8 mouse cellular contexts compared by ENCODE assay signal in genomic region chr11:113703758-113704157, GRCm38 (mm10). TPM values are rescaled to one million over a fixed set of nuclear protein-coding genes. Genes with fewer than 3 reads are reported as not detected.
DNase-seq lines count a peak whose midpoint lies in the region; ATAC-seq and TF ChIP-seq lines count a peak whose summit lies in the region.

No protein-coding gene starts in this region.

- H3K27ac ChIP-seq in ES-Bruce4 (ENCODE audit: insufficient read depth, low read length), result no peak overlapping the region
- H3K27ac ChIP-seq in heart, postnatal 0 days (ENCODE audit: low read depth), result no peak overlapping the region
- H3K27ac ChIP-seq in liver, embryonic 16.5 days (ENCODE audit: low read length), result no peak overlapping the region

- no peaks in the 10 kb centered on the region for H3K27me3 ChIP-seq in ES-Bruce4 (ENCODE audit: control insufficient read depth, insufficient read depth, low read length, poor library complexity, severe bottlenecking)
- H3K27me3 ChIP-seq in heart, postnatal 0 days (ENCODE audit: control insufficient read depth, insufficient read depth, low read length), result no peaks in the 10 kb centered on the region
- H3K27me3 ChIP-seq in liver, embryonic 16.5 days (ENCODE audit: control insufficient read depth, insufficient read depth, low read depth, low read length), result no peaks in the 10 kb centered on the region

- no peaks in the 10 kb centered on the region for H3K9me3 ChIP-seq in ES-Bruce4 (replicated peaks; ENCODE audit: control insufficient read depth, insufficient read depth, low read length, poor library complexity, severe bottlenecking)
- H3K9me3 ChIP-seq in heart, postnatal 0 days (replicated peaks; ENCODE audit: control insufficient read depth, low read length), result no peaks in the 10 kb centered on the region
- H3K9me3 ChIP-seq in liver, embryonic 16.5 days (replicated peaks; ENCODE audit: control insufficient read depth, low read length), result no peaks in the 10 kb centered on the region

- peaks cover 13% of the 10 kb centered on the region for H3K4me1 ChIP-seq in ES-Bruce4 (ENCODE audit: control insufficient read depth, insufficient read depth, low read length)
- H3K4me1 ChIP-seq in heart, postnatal 0 days (ENCODE audit: control insufficient read depth, insufficient read depth), result no peaks in the 10 kb centered on the region
- no peaks in the 10 kb centered on the region for H3K4me1 ChIP-seq in liver, embryonic 16.5 days (ENCODE audit: control insufficient read depth, low read depth, low read length)

- no peak for TF ChIP-seq POLR2A in ES-Bruce4 (IDR thresholded peaks at IDR 0.05; ENCODE audit: insufficient read depth, low read length)

- no peak for TF ChIP-seq EP300 in ES-Bruce4 (IDR thresholded peaks at IDR 0.05; ENCODE audit: insufficient read depth, low read depth, low read length)
- no peak for TF ChIP-seq EP300 in heart, postnatal 0 days (IDR thresholded peaks at IDR 0.05; ENCODE audit: low read depth)

- H3K9ac ChIP-seq in ES-Bruce4 (ENCODE audit: low read depth, poor library complexity, severe bottlenecking), result no peak overlapping the region
- H3K9ac ChIP-seq in heart, postnatal 0 days (replicated peaks; ENCODE audit: low read depth, low read length), result no peak overlapping the region
- H3K9ac ChIP-seq in liver, embryonic 16.5 days (ENCODE audit: low read depth, low read length), result no peak overlapping the region

- peak; percentile 98 for TF ChIP-seq CTCF in ES-Bruce4 (IDR thresholded peaks at IDR 0.05; ENCODE audit: low read depth, low read length)
- TF ChIP-seq CTCF in heart, postnatal 0 days (IDR thresholded peaks at IDR 0.05; ENCODE audit: low read depth), result peak; percentile 99

- H3K36me3 ChIP-seq in ES-Bruce4 (ENCODE audit: control insufficient read depth, insufficient read depth, low read length, poor library complexity, severe bottlenecking), result no peaks in the 10 kb centered on the region
- no peaks in the 10 kb centered on the region for H3K36me3 ChIP-seq in heart, postnatal 0 days (replicated peaks; ENCODE audit: control insufficient read depth, insufficient read depth, low read length)
- no peaks in the 10 kb centered on the region for H3K36me3 ChIP-seq in liver, embryonic 16.5 days (ENCODE audit: control insufficient read depth, insufficient read depth)

- no peak overlapping the region for H3K4me2 ChIP-seq in heart, postnatal 0 days (ENCODE audit: low read depth, low read length)
- H3K4me2 ChIP-seq in liver, embryonic 16.5 days (ENCODE audit: low read depth, low read length), result no peak overlapping the region

- peak; percentile 86 for ATAC-seq in erythroblast, adult 5-6 weeks (replicated peaks; ENCODE audit: low FRiP score, poor library complexity, severe bottlenecking)
- peak; percentile 69 for ATAC-seq in heart, postnatal 0 days (ENCODE audit: insufficient read depth, low read depth)
- ATAC-seq in liver, embryonic 16.5 days (ENCODE audit: low read depth), result peak; percentile 32

- no peak overlapping the region for H3K4me3 ChIP-seq in ES-Bruce4 (ENCODE audit: low read depth, low read length)
- H3K4me3 ChIP-seq in heart, postnatal 0 days (ENCODE audit: low read depth, low read length), result no peak overlapping the region
- no peak overlapping the region for H3K4me3 ChIP-seq in liver, embryonic 16.5 days (ENCODE audit: low read depth, low read length)

- WGBS in heart, postnatal 0 days, result 30% methylated on average over 5 of the region's 5 CpGs
- 33% methylated on average over 5 of the region's 5 CpGs for WGBS in liver, embryonic 16.5 days (ENCODE audit: insufficient replicate concordance)

- DNase-seq in brain, adult 2 months (ENCODE audit: low read depth, low spot score), result peak; percentile 86
- DNase-seq in heart, postnatal 0 days (ENCODE audit: low spot score), result peak; percentile 72
- DNase-seq in kidney, postnatal 4 days, result peak; percentile 83 to 86
- peak; percentile 53 for DNase-seq in retina, adult 2 months (ENCODE audit: low read depth, low spot score)
- peak; percentile 80 for DNase-seq in thymus, postnatal 14 days

RNA-seq across cellular contexts. Expression of gene Cpsf4l, which starts 6.1 kb away (rescaled TPM):
- 18.0 and 18.1 TPM in 2 replicates for polyA plus RNA-seq in ES-Bruce4 (2011; ENCODE audit: insufficient read depth, insufficient read length, low read depth, missing spikeins)
- total RNA-seq in erythroblast, adult 5-6 weeks (2015; ENCODE audit: low replicate concordance), result not detected in 2 replicates
- total RNA-seq in erythroblast, adult 5-6 weeks (2017; ENCODE audit: low replicate concordance), result not detected in 2 replicates
- total RNA-seq in heart, postnatal 0 days (2014; rRNA removed; ENCODE audit: low replicate concordance), result 1.3 TPM in 1 of 2 replicates, not detected in the other
- 0.10 TPM in 1 of 2 replicates, not detected in the other for polyA plus RNA-seq in heart, postnatal 0 days (2015; fragmentation: Nextera tagmentation; extraction: Ambion mirVana)
- polyA plus RNA-seq in liver, embryonic 16.5 days (2015; fragmentation: Nextera tagmentation; extraction: Ambion mirVana), result 0.18 TPM in 1 of 2 replicates, not detected in the other

RNA-seq across cellular contexts. Expression of gene D11Wsu47e, which starts 19.5 kb away (rescaled TPM):
- polyA plus RNA-seq in ES-Bruce4 (2011; ENCODE audit: insufficient read depth, insufficient read length, low read depth, missing spikeins), result 24.3 and 29.0 TPM in 2 replicates
- 1.3 and 8.1 TPM in 2 replicates for total RNA-seq in erythroblast, adult 5-6 weeks (2015; ENCODE audit: low replicate concordance)
- 11.2 and 11.7 TPM in 2 replicates for total RNA-seq in erythroblast, adult 5-6 weeks (2017; ENCODE audit: low replicate concordance)
- total RNA-seq in heart, postnatal 0 days (2014; rRNA removed; ENCODE audit: low replicate concordance), result 17.4 and 18.1 TPM in 2 replicates
- polyA plus RNA-seq in heart, postnatal 0 days (2015; fragmentation: Nextera tagmentation; extraction: Ambion mirVana), result 8.9 and 10.4 TPM in 2 replicates
- 7.6 and 7.8 TPM in 2 replicates for polyA plus RNA-seq in liver, embryonic 16.5 days (2015; fragmentation: Nextera tagmentation; extraction: Ambion mirVana)

RNA-seq across cellular contexts. Expression of gene Fam104a, which starts 19.8 kb away (rescaled TPM):
- 22.8 and 23.4 TPM in 2 replicates for polyA plus RNA-seq in ES-Bruce4 (2011; ENCODE audit: insufficient read depth, insufficient read length, low read depth, missing spikeins)
- 20.0 and 21.7 TPM in 2 replicates for total RNA-seq in erythroblast, adult 5-6 weeks (2015; ENCODE audit: low replicate concordance)
- total RNA-seq in erythroblast, adult 5-6 weeks (2017; ENCODE audit: low replicate concordance), result 23.3 and 37.5 TPM in 2 replicates
- total RNA-seq in heart, postnatal 0 days (2014; rRNA removed; ENCODE audit: low replicate concordance), result 23.3 and 25.2 TPM in 2 replicates
- 32.7 and 33.6 TPM in 2 replicates for polyA plus RNA-seq in heart, postnatal 0 days (2015; fragmentation: Nextera tagmentation; extraction: Ambion mirVana)
- polyA plus RNA-seq in liver, embryonic 16.5 days (2015; fragmentation: Nextera tagmentation; extraction: Ambion mirVana), result 38.9 and 39.2 TPM in 2 replicates

RNA-seq across cellular contexts. Expression of gene Cdc42ep4, which starts 47.9 kb away (rescaled TPM):
- polyA plus RNA-seq in ES-Bruce4 (2011; ENCODE audit: insufficient read depth, insufficient read length, low read depth, missing spikeins), result 29.4 and 32.4 TPM in 2 replicates
- total RNA-seq in erythroblast, adult 5-6 weeks (2015; ENCODE audit: low replicate concordance), result 4.4 and 5.0 TPM in 2 replicates
- 6.7 and 9.9 TPM in 2 replicates for total RNA-seq in erythroblast, adult 5-6 weeks (2017; ENCODE audit: low replicate concordance)
- total RNA-seq in heart, postnatal 0 days (2014; rRNA removed; ENCODE audit: low replicate concordance), result 33.5 and 39.8 TPM in 2 replicates
- 11.8 and 12.0 TPM in 2 replicates for polyA plus RNA-seq in heart, postnatal 0 days (2015; fragmentation: Nextera tagmentation; extraction: Ambion mirVana)
- 16.7 and 18.4 TPM in 2 replicates for polyA plus RNA-seq in liver, embryonic 16.5 days (2015; fragmentation: Nextera tagmentation; extraction: Ambion mirVana)

RNA-seq across cellular contexts. Expression of gene Slc39a11, which starts 53.9 kb away (rescaled TPM):
- 7.4 and 13.5 TPM in 2 replicates for polyA plus RNA-seq in ES-Bruce4 (2011; ENCODE audit: insufficient read depth, insufficient read length, low read depth, missing spikeins)
- 6.3 and 13.6 TPM in 2 replicates for total RNA-seq in erythroblast, adult 5-6 weeks (2015; ENCODE audit: low replicate concordance)
- total RNA-seq in erythroblast, adult 5-6 weeks (2017; ENCODE audit: low replicate concordance), result 5.7 and 7.5 TPM in 2 replicates
- 16.3 and 19.1 TPM in 2 replicates for total RNA-seq in heart, postnatal 0 days (2014; rRNA removed; ENCODE audit: low replicate concordance)
- 6.9 and 8.6 TPM in 2 replicates for polyA plus RNA-seq in heart, postnatal 0 days (2015; fragmentation: Nextera tagmentation; extraction: Ambion mirVana)
- 13.4 and 14.1 TPM in 2 replicates for polyA plus RNA-seq in liver, embryonic 16.5 days (2015; fragmentation: Nextera tagmentation; extraction: Ambion mirVana)

Comparison
In these comparisons a context has a peak if more than half of its experiments do, and no peak if none do; other contexts are left out.
1. ATAC-seq: peak in every context shown above with its lines; median percentile 86 in erythroblast, adult 5-6 weeks; 69 in heart, postnatal 0 days; 32 in liver, embryonic 16.5 days.
2. RNA of gene Cpsf4l, which starts 6.1 kb away (polyA plus RNA-seq): 18.0 to 18.1 TPM in ES-Bruce4; 0.18 TPM in liver, embryonic 16.5 days and 0.10 TPM in heart, postnatal 0 days; every median in the first group is over 10 times any median in the second.
3. Peak in every context shown above with its lines, with median percentiles within 50 percentile points of each other: DNase-seq.